Mouse (Mus musculus): Measurements from ENCODE around the gene Tekt3. TPM values are rescaled to one million over a fixed set of nuclear protein-coding genes. Genes with fewer than 3 reads are reported as not detected.

The Tekt3 gene
- not detected in 2 replicates for polyA plus RNA-seq (2012; rRNA removed)

DNA sequence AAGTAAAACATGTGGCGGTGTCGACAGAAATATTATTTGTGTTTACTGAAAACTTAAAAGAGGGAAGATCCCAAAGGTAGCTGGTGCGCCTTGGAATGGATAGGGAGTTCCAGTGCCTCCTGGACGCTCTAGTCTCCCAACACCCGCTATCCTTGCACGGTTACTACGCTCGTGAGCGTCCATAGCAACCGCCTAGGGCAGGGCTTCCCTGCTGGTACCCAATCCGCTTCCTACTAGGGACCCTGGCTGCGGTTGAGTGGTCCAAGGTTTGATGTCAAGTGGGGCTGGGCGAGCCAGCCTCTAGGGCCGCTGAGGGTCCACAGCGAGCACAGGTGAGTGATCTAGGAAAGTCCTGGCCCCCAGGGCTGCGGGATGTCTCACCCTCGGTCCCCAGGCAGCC, at the start of gene Tekt3:
Gene Tekt3 (plus strand): TSS at position 209 of the 400 bp plus-strand sequence.
- Histone ChIP-seq H3K27ac (ENCODE audit: insufficient read depth, low read length) (no peak within 1 kb of the TSS), H3K4me3 (ENCODE audit: insufficient read depth, low read length) (no peak within 1 kb of the TSS), H3K4me1 (ENCODE audit: control insufficient read depth, insufficient read depth, low read length) (no peaks in the 10 kb centered on the region)
- TF ChIP-seq POLR2A (IDR thresholded peaks at IDR 0.05; ENCODE audit: extremely low read depth, insufficient read depth, low read length), result no peak
- TF ChIP-seq CTCF (IDR thresholded peaks at IDR 0.05; ENCODE audit: extremely low read depth, insufficient read depth, low read length), result no peak

DNA sequence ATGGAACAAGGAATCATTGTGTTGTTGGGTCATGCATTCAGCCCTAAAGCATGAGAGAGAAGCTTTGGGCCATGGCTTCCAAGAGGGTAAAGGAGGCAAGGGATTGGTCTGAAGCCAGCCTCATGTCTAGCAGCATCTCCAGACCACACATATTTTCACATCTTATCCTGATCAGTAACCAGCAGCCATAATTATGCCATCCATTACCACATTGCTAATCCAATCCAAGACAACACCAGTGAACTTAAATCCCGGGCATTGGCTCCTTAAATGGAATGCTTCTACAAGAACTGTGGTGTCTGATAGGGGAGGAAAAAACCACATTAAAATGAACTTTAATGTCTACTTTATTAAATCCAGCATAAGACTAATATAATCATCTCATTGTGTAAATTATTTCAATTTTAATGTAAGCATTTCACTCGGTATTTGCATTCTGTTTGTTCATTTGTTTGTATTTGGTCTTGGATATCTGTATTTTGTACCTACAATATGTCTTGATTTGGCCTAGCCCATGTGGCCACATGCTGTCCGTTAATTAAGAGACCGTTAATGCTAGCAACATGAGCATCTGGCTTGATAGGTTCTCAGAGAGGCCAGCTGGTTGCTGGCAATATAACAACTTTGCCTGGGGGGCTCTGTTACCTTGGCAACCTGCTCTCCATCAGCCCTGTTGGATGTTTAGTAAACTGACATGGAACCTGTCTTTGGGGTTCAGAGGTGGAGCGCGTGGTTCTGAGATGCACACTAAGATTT, 43.9 kb upstream of the Tekt3 start:
- no peak overlapping the region for H3K27ac ChIP-seq (ENCODE audit: insufficient read depth, low read length)
- H3K4me3 ChIP-seq (ENCODE audit: insufficient read depth, low read length), result no peak overlapping the region
- TF ChIP-seq POLR2A (IDR thresholded peaks at IDR 0.05; ENCODE audit: extremely low read depth, insufficient read depth, low read length) (no peak), CTCF (IDR thresholded peaks at IDR 0.05; ENCODE audit: extremely low read depth, insufficient read depth, low read length) (no peak)
- H3K4me1 ChIP-seq (ENCODE audit: control insufficient read depth, insufficient read depth, low read length), result no peaks in the 10 kb centered on the region

DNA sequence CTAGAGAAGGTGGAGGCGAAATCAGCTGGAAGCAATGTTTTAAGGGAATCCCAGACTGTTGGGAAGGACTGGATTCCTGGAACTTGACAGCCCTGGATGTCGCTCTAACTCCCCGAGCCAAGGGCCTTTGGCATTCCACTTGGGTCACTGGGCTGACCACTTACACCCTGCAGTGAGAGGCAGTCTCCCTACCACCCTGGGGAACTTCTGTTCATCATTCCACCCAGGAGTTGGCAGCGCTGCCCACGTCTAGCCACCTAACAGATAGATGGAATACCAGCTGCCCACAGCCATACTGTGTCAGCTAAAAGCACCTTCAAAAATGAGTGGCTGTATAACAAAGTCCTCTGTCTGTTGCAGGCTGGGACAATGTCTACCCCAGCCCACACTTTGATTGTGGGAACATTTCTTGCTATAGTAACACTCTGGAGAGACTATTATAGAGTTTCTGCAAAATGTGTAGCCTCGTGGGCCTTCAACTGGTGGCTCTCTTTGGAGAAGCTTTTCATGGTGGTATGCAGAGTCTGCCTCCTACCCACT, 43.3 kb upstream of the Tekt3 start:
- no peaks in the 10 kb centered on the region for H3K4me1 ChIP-seq (ENCODE audit: control insufficient read depth, insufficient read depth, low read length)
- no peak overlapping the region for H3K27ac ChIP-seq (ENCODE audit: insufficient read depth, low read length)
- H3K4me3 ChIP-seq (ENCODE audit: insufficient read depth, low read length), result no peak overlapping the region
- TF ChIP-seq POLR2A (IDR thresholded peaks at IDR 0.05; ENCODE audit: extremely low read depth, insufficient read depth, low read length) (no peak), CTCF (IDR thresholded peaks at IDR 0.05; ENCODE audit: extremely low read depth, insufficient read depth, low read length) (no peak)

DNA sequence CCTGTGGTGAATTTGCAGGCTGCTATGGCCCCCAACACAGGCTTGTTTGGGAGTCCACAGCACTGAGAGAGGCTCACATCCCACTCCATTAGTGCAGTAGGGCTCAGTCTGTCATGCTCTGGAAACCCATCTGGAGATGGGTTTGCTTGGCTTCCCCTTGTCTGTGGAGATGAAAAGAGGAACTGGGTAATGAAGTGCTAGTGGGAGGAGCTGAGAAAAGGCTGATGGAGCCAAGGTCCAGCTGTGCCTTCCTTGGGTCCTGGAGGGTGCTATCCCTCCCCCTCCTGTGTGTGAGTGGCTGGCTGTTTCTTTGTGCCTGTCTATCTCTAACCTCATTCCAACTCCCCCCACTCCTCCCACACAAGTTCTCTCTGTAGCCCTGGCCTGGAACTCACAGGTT, 40.8 kb upstream of the Tekt3 start:
- no peak for TF ChIP-seq CTCF (IDR thresholded peaks at IDR 0.05; ENCODE audit: extremely low read depth, insufficient read depth, low read length)
- TF ChIP-seq POLR2A (IDR thresholded peaks at IDR 0.05; ENCODE audit: extremely low read depth, insufficient read depth, low read length), result no peak
- Histone ChIP-seq H3K27ac (ENCODE audit: insufficient read depth, low read length) (no peak overlapping the region), H3K4me3 (ENCODE audit: insufficient read depth, low read length) (no peak overlapping the region), H3K4me1 (ENCODE audit: control insufficient read depth, insufficient read depth, low read length) (0 out of 2 replicates have a peak, but pooled peaks cover under 1% of the 10 kb centered on the region)

DNA sequence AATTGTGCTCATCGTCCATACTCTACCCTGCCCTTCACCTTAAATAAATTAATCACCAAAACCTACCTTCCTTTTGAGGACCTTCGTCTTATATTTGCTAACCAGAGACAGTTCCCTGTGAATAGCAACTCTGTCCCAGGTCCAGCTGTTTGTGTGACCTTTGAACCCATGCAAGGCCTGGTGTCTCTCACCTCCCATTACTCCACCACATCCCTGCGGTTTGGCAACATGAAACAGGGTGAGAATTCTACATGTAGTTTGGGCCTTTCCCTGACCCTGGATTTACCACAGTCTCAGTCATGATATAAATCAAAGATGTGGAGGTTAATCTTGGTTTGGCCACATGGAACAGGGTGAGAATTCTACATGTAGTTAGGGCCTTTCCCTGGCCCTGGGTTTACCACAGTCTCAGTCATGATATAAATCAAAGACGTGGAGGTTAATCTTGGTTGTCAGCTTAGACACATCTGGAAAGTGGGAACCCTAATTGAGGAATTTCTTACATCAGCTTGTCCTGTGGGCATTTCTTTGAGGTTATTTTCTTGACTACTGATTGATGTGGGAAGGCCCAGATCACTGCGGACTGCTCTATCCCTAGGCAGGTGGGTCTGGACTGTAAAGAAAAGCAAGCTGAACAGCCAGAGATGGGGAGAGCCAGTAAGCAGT, 40.2 kb upstream of the Tekt3 start:
- Histone ChIP-seq H3K27ac (ENCODE audit: insufficient read depth, low read length) (no peak overlapping the region), H3K4me1 (ENCODE audit: control insufficient read depth, insufficient read depth, low read length) (0 out of 2 replicates have a peak, but pooled peaks cover 2% of the 10 kb centered on the region), H3K4me3 (ENCODE audit: insufficient read depth, low read length) (no peak overlapping the region)
- TF ChIP-seq POLR2A (IDR thresholded peaks at IDR 0.05; ENCODE audit: extremely low read depth, insufficient read depth, low read length) (no peak), CTCF (IDR thresholded peaks at IDR 0.05; ENCODE audit: extremely low read depth, insufficient read depth, low read length) (no peak)

DNA sequence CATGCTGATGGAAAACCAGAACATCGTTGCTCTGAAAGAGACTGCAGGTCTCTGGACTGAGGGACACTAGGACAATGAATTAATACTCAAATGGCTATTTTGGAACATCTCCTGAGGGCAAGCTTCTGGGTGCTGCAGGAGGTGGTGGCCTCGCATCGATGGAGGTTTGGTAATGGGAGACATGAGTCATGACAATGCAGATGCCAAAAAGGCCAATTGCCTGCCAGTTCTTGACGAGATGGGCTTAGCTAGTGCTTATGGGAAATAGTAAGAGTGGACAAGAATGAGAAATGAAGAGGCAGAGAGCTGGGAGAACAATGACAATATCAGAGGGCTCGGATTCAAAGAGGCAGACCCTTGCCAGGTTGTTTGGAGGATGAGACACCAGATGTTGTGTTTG, 38.0 kb upstream of the Tekt3 start:
- Histone ChIP-seq H3K4me1 (ENCODE audit: control insufficient read depth, insufficient read depth, low read length) (0 out of 2 replicates have a peak, but pooled peaks cover 2% of the 10 kb centered on the region), H3K27ac (ENCODE audit: insufficient read depth, low read length) (no peak overlapping the region), H3K4me3 (ENCODE audit: insufficient read depth, low read length) (no peak overlapping the region)
- no peak for TF ChIP-seq POLR2A (IDR thresholded peaks at IDR 0.05; ENCODE audit: extremely low read depth, insufficient read depth, low read length)
- no peak for TF ChIP-seq CTCF (IDR thresholded peaks at IDR 0.05; ENCODE audit: extremely low read depth, insufficient read depth, low read length)

DNA sequence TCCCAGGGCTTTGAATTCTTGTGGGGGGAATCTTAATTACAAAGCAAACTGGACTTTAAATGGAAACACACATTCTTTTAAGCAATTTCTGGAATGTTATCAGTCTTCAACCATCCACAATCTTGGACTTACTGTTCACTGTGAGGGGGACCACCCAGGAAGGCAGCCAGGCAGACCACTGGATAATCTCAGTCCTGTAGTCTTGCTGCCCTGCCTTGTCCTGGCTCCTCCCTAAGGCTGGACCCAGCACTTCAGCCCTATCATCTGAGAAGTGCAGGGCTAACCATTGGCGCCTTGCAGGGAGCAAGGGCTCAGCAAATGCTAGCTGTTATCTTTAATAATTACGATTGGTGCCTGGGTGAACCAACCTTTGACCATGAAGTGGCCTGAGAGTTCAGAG, 37.3 kb upstream of the Tekt3 start:
- TF ChIP-seq CTCF (IDR thresholded peaks at IDR 0.05; ENCODE audit: extremely low read depth, insufficient read depth, low read length) (no peak), POLR2A (IDR thresholded peaks at IDR 0.05; ENCODE audit: extremely low read depth, insufficient read depth, low read length) (no peak)

DNA sequence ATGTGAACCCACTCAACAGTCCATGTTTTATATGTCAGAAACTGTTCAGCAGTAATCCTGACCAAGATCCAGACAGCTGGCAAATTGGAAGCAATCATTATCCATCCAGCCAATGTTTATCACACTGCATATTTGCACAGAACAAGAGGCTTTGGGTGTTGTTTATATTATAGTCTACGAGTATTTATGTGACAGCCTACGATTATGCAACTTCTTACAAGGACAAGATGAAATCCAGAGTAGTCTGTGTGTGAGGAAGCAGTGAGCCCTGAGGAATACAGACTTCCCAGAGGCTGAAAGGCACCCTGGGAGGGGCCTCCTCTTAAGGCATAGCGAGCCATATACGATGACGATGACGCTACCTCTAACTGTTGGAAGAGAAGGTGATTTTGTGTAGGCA, 36.0 kb upstream of the Tekt3 start:
- H3K4me1 ChIP-seq (ENCODE audit: control insufficient read depth, insufficient read depth, low read length), result 0 out of 2 replicates have a peak, but pooled peaks cover 2% of the 10 kb centered on the region
- no peak overlapping the region for H3K27ac ChIP-seq (ENCODE audit: insufficient read depth, low read length)
- TF ChIP-seq CTCF (IDR thresholded peaks at IDR 0.05; ENCODE audit: extremely low read depth, insufficient read depth, low read length), result no peak
- no peak for TF ChIP-seq POLR2A (IDR thresholded peaks at IDR 0.05; ENCODE audit: extremely low read depth, insufficient read depth, low read length)
- H3K4me3 ChIP-seq (ENCODE audit: insufficient read depth, low read length), result no peak overlapping the region

More for the DNA sequence above, 37.3 kb upstream of the Tekt3 start:
- no peak overlapping the region for H3K27ac ChIP-seq (ENCODE audit: insufficient read depth, low read length)
- 0 out of 2 replicates have a peak, but pooled peaks cover 2% of the 10 kb centered on the region for H3K4me1 ChIP-seq (ENCODE audit: control insufficient read depth, insufficient read depth, low read length)
- no peak overlapping the region for H3K4me3 ChIP-seq (ENCODE audit: insufficient read depth, low read length)

DNA sequence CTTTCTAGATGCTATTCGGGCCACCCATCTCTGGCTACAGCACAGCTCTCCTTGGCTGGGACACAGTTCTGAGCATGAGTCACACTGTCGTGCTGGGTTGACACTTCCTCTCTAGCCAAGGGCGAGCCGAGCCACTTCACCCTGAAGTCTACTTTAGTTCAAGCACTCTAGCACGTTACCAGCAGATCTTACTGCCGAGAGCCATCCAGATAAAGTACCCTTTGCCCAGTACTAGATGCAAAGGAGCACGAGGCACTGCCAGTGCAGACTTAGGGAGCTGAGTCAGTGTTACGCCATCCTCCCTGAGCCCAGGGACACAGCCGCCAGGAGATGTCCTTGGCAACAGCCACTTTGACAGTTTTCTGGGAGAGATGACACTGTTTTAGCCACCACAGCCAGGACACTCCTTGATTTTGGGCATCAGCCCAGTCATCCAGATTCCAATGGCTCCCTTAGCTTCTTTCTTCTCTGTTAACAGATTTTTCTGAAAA, 34.8 kb upstream of the Tekt3 start:
- TF ChIP-seq POLR2A (IDR thresholded peaks at IDR 0.05; ENCODE audit: extremely low read depth, insufficient read depth, low read length), result no peak
- TF ChIP-seq CTCF (IDR thresholded peaks at IDR 0.05; ENCODE audit: extremely low read depth, insufficient read depth, low read length), result no peak
- Histone ChIP-seq H3K4me3 (ENCODE audit: insufficient read depth, low read length) (no peak overlapping the region), H3K4me1 (ENCODE audit: control insufficient read depth, insufficient read depth, low read length) (0 out of 2 replicates have a peak, but pooled peaks cover 2% of the 10 kb centered on the region), H3K27ac (ENCODE audit: insufficient read depth, low read length) (no peak overlapping the region)
